Comparison of ENCODE assay signal across 29 mouse cellular contexts in the genomic region with DNA sequence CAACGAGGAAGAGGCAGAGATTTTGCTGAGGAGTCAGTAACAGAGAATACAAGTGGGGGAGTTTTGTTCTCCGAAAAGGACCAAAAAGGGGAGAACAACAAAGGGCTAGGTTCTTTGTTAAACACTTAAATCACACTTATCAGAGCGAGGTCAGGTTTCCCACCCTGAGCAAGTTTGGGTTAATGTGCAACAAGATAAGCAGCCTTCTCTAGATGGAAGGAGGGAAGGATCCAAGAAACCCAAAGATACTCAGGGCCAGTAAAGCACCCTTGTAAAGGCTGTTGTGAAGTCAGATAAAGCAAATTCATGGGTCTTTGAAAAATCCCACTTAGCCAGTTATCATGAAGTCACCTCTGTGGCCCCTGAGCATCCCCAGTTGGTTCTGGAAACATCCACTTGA. TPM values are rescaled to one million over a fixed set of nuclear protein-coding genes. Genes with fewer than 3 reads are reported as not detected.
DNase-seq lines count a peak whose midpoint lies in the region; ATAC-seq and TF ChIP-seq lines count a peak whose summit lies in the region.
"Had no signal": no experiment of that assay in that cellular context is flagged by ENCODE, and none has a peak within 500 bp of the region (broad histone marks: within the 10 kb centered on the region; RNA-seq: fewer than 3 reads in every experiment).

No protein-coding gene starts in this region.

- H3K9me3 ChIP-seq in MEL (replicated peaks; ENCODE audit: insufficient read depth, low read length) = no peaks in the 10 kb centered on the region
- no peaks in the 10 kb centered on the region for H3K9me3 ChIP-seq in liver, embryonic 14.5 days (ENCODE audit: control insufficient read depth, low read length)
- no peaks in the 10 kb centered on the region for H3K9me3 ChIP-seq in midbrain, embryonic 16.5 days (replicated peaks; ENCODE audit: control insufficient read depth, low read length, poor library complexity, severe bottlenecking)
- H3K9me3 ChIP-seq: embryonic facial prominence, embryonic 10.5 days; embryonic facial prominence, embryonic 13.5 days; forebrain, embryonic 12.5 days; forebrain, embryonic 15.5 days; heart, embryonic 12.5 days; heart, embryonic 15.5 days; hindbrain, embryonic 10.5 days; hindbrain, embryonic 13.5 days had no signal

- no peak overlapping the region for H3K4me2 ChIP-seq in liver, embryonic 14.5 days (ENCODE audit: low read depth)
- no peak overlapping the region for H3K4me2 ChIP-seq in midbrain, embryonic 16.5 days (ENCODE audit: low read length)
- H3K4me2 ChIP-seq: embryonic facial prominence, embryonic 13.5 days; forebrain, embryonic 12.5 days; forebrain, embryonic 15.5 days; heart, embryonic 12.5 days; heart, embryonic 15.5 days; hindbrain, embryonic 13.5 days had no signal

- H3K9ac ChIP-seq in MEL (ENCODE audit: control insufficient read depth, low read depth, low read length, poor library complexity, severe bottlenecking) = no peak overlapping the region
- no peak overlapping the region for H3K9ac ChIP-seq in liver, embryonic 14.5 days (replicated peaks)
- no peak overlapping the region for H3K9ac ChIP-seq in midbrain, embryonic 16.5 days (ENCODE audit: low read depth, low read length)
- H3K9ac ChIP-seq: embryonic facial prominence, embryonic 13.5 days; forebrain, embryonic 12.5 days; forebrain, embryonic 15.5 days; heart, embryonic 12.5 days; heart, embryonic 15.5 days; hindbrain, embryonic 13.5 days had no signal

- no peaks in the 10 kb centered on the region for H3K27me3 ChIP-seq in MEL (ENCODE audit: control insufficient read depth in 1 of 2, insufficient read depth in 2 of 2, low read length in 2 of 2)
- H3K27me3 ChIP-seq in liver, embryonic 14.5 days (ENCODE audit: control insufficient read depth, insufficient read depth, low read length) = no peaks in the 10 kb centered on the region
- no peaks in the 10 kb centered on the region for H3K27me3 ChIP-seq in midbrain, embryonic 16.5 days (ENCODE audit: control insufficient read depth, insufficient read depth, low read depth, low read length)
- H3K27me3 ChIP-seq: embryonic facial prominence, embryonic 13.5 days; forebrain, embryonic 12.5 days; forebrain, embryonic 15.5 days; heart, embryonic 12.5 days; heart, embryonic 15.5 days; hindbrain, embryonic 13.5 days; Patski had no signal

- peak; percentile 39 for DNase-seq in MEL (ENCODE audit: low read depth, low spot score)
- DNase-seq in c-Kit-positive CD71-positive TER-119-negative erythroid progenitor cells, embryonic 14.5 days (ENCODE audit: low read depth) = peak; percentile 42
- DNase-seq in liver, embryonic 14.5 days (ENCODE audit: low read depth in 3 of 3, low spot score in 3 of 3) = peak in 1 of 3 experiments; percentile 32
- no peak for DNase-seq in kidney, adult 8-10 months
- no peak for DNase-seq in left cerebral cortex, adult 9 months (ENCODE audit: low spot score in 2 of 2)
- DNase-seq: adrenal gland, postnatal 10 days; adrenal gland, postnatal 36 days; cerebellum, adult 11-12 months; cerebellum, adult 8-10 months; cerebellum, postnatal 10 days; cerebellum, postnatal 36 days; embryo, embryonic 11 days; gastrocnemius, postnatal 25 days; heart, adult 18-20 months; heart, postnatal 10 days; heart, postnatal 36 days had no signal

- WGBS in liver, embryonic 14.5 days (ENCODE audit: insufficient replicate concordance) = 23% methylated on average over 3 of the region's 3 CpGs
- 80% methylated on average over 3 of the region's 3 CpGs for WGBS in midbrain, embryonic 16.5 days

- H3K27ac ChIP-seq in MEL (ENCODE audit: control insufficient read depth, low read depth, low read length) = no peak overlapping the region
- H3K27ac ChIP-seq in liver, embryonic 14.5 days = no peak overlapping the region
- H3K27ac ChIP-seq in midbrain, embryonic 16.5 days (ENCODE audit: low read length) = no peak overlapping the region
- H3K27ac ChIP-seq: embryonic facial prominence, embryonic 10.5 days; embryonic facial prominence, embryonic 13.5 days; forebrain, embryonic 12.5 days; forebrain, embryonic 15.5 days; heart, embryonic 15.5 days; hindbrain, embryonic 10.5 days; hindbrain, embryonic 13.5 days had no signal

- TF ChIP-seq RAD21 in MEL (IDR thresholded peaks at IDR 0.05; ENCODE audit: low read depth, low read length) = no peak

- no peak for TF ChIP-seq CTCF in MEL (IDR thresholded peaks at IDR 0.05 in 2 of 3, conservative IDR thresholded peaks at IDR 0.05 in 1 of 3; ENCODE audit: control insufficient read depth in 1 of 3, insufficient read depth in 1 of 3, low read depth in 2 of 3, low read length in 3 of 3, poor library complexity in 1 of 3, severe bottlenecking in 1 of 3)
- TF ChIP-seq CTCF in liver, embryonic 14.5 days (IDR thresholded peaks at IDR 0.05; ENCODE audit: low read depth) = no peak

- H3K36me3 ChIP-seq in MEL (ENCODE audit: control insufficient read depth in 1 of 2, insufficient read depth in 2 of 2, low read length in 2 of 2) = peaks cover 5 to 12% of the 10 kb centered on the region in 2 experiments
- no peaks in the 10 kb centered on the region; the same call in 1 of the 2 replicates for H3K36me3 ChIP-seq in liver, embryonic 14.5 days (replicated peaks; ENCODE audit: control insufficient read depth, insufficient read depth, low read depth)
- H3K36me3 ChIP-seq in midbrain, embryonic 16.5 days (ENCODE audit: control insufficient read depth, insufficient read depth, low read length) = no peaks in the 10 kb centered on the region
- H3K36me3 ChIP-seq: forebrain, embryonic 15.5 days; heart, embryonic 15.5 days had no signal

- H3K4me3 ChIP-seq in MEL (ENCODE audit: control insufficient read depth in 1 of 2, insufficient read depth in 1 of 2, low read depth in 2 of 2, low read length in 2 of 2) = no peak overlapping the region
- no peak overlapping the region for H3K4me3 ChIP-seq in liver, embryonic 14.5 days (ENCODE audit: insufficient read depth in 1 of 2, low read depth in 2 of 2, low read length in 2 of 2)
- no peak overlapping the region for H3K4me3 ChIP-seq in midbrain, embryonic 16.5 days (ENCODE audit: low read depth, low read length)
- H3K4me3 ChIP-seq: embryonic facial prominence, embryonic 10.5 days; embryonic facial prominence, embryonic 13.5 days; erythroblast, embryonic 14.5 days; forebrain, embryonic 12.5 days; forebrain, embryonic 15.5 days; heart, embryonic 12.5 days; heart, embryonic 15.5 days; hindbrain, embryonic 10.5 days; hindbrain, embryonic 13.5 days had no signal

- H3K79me2 ChIP-seq in MEL (ENCODE audit: control insufficient read depth, insufficient read depth, low read length, poor library complexity) = no peaks in the 10 kb centered on the region

- peak; percentile 39; the same call in 1 of the 2 replicates for ATAC-seq in liver, embryonic 14.5 days (ENCODE audit: insufficient read depth)
- no peak for ATAC-seq in midbrain, embryonic 16.5 days
- ATAC-seq: CD4-positive, CD25-positive, alpha-beta regulatory T cell, adult 4 months; forebrain, embryonic 15.5 days; hindbrain, embryonic 16.5 days; Patski had no signal

- no peak for TF ChIP-seq POLR2A in MEL (IDR thresholded peaks at IDR 0.05; ENCODE audit: control insufficient read depth in 1 of 2, insufficient read depth in 1 of 2, low read depth in 1 of 2, low read length in 2 of 2, poor library complexity in 1 of 2)

- TF ChIP-seq EP300 in MEL (IDR thresholded peaks at IDR 0.05; ENCODE audit: low read depth in 1 of 2, low read length in 2 of 2) = peak in 1 of 2 experiments; percentile 27; a peak in 2 of 4 replicates
- TF ChIP-seq EP300 in liver, embryonic 14.5 days (IDR thresholded peaks at IDR 0.05; ENCODE audit: low read depth) = peak; percentile 45; the same call in 1 of the 2 replicates

- peaks cover 7 to 14% of the 10 kb centered on the region in 2 experiments for H3K4me1 ChIP-seq in MEL (ENCODE audit: control insufficient read depth in 1 of 2, insufficient read depth in 2 of 2, low read length in 2 of 2)
- H3K4me1 ChIP-seq in liver, embryonic 14.5 days (replicated peaks; ENCODE audit: control insufficient read depth in 2 of 2, insufficient read depth in 2 of 2, low read length in 1 of 2) = peaks cover 15 to 24% of the 10 kb centered on the region in 2 experiments
- no peaks in the 10 kb centered on the region for H3K4me1 ChIP-seq in midbrain, embryonic 16.5 days (ENCODE audit: control insufficient read depth, insufficient read depth, low read length)
- H3K4me1 ChIP-seq: embryonic facial prominence, embryonic 10.5 days; embryonic facial prominence, embryonic 13.5 days; forebrain, embryonic 12.5 days; forebrain, embryonic 15.5 days; hindbrain, embryonic 10.5 days; hindbrain, embryonic 13.5 days had no signal

TF ChIP-seq in MEL, 35 proteins besides CTCF, POLR2A, EP300 and RAD21 (continues in another document):
- TF ChIP-seq NRF1 (IDR thresholded peaks at IDR 0.05; ENCODE audit: insufficient read depth, low read depth, low read length, poor library complexity, severe bottlenecking) (no peak), NELFE (IDR thresholded peaks at IDR 0.05; ENCODE audit: low read depth, low read length) (no peak), RCOR1 (IDR thresholded peaks at IDR 0.05; ENCODE audit: low read depth, low read length) (peak; percentile 28; the same call in 1 of the 2 replicates), ZKSCAN1 (IDR thresholded peaks at IDR 0.05; ENCODE audit: low read depth, low read length) (no peak), MYC (IDR thresholded peaks at IDR 0.05; ENCODE audit: low read depth, low read length) (no peak), KAT2A (conservative IDR thresholded peaks at IDR 0.05; ENCODE audit: low read depth, low read length) (no peak), GATA1 (IDR thresholded peaks at IDR 0.05; ENCODE audit: low read depth, low read length) (peak; percentile 61), CHD2 (IDR thresholded peaks at IDR 0.05; ENCODE audit: low read length) (no peak), POLR2AphosphoS2 (IDR thresholded peaks at IDR 0.05; ENCODE audit: low read length) (no peak), TCF12 (IDR thresholded peaks at IDR 0.05; ENCODE audit: low read depth, low read length) (peak; percentile 49; the same call in 1 of the 2 replicates), TBP (IDR thresholded peaks at IDR 0.05; ENCODE audit: low read depth, low read length) (no peak), USF2 (IDR thresholded peaks at IDR 0.05; ENCODE audit: borderline replicate concordance in 1 of 2, insufficient read depth in 1 of 2, low read depth in 1 of 2, low read length in 2 of 2) (no peak), MAX (IDR thresholded peaks at IDR 0.05; ENCODE audit: low read length) (no peak), MEF2A (IDR thresholded peaks at IDR 0.05; ENCODE audit: extremely low read depth, insufficient replicate concordance, low read depth, low read length, poor library complexity, severe bottlenecking) (no peak), SMC3 (IDR thresholded peaks at IDR 0.05; ENCODE audit: low read depth, low read length) (no peak)

RNA-seq across cellular contexts. Expression of gene Shq1, which starts 42.7 kb away (rescaled TPM):
- 21.1 and 23.5 TPM in 2 replicates for total RNA-seq in MEL (2012; rRNA removed)
- 10 to 100 TPM in 1 of 2 experiments, not detected in 1; 20.2 TPM for polyA plus RNA-seq in MEL (2012; ENCODE audit: insufficient read depth in 1 of 2, insufficient read length in 2 of 2, low read depth in 1 of 2, low replicate concordance in 2 of 2, missing spikeins in 1 of 2)
- polyA plus RNA-seq in liver, embryonic 14.5 days (2012; rRNA removed) = 5.2 and 5.8 TPM in 2 replicates
- 8.7 and 10.6 TPM in 2 replicates for polyA plus RNA-seq in liver, embryonic 14.5 days (2014; fragmentation: Nextera tagmentation; extraction: Ambion mirVana)
- polyA plus RNA-seq in midbrain, embryonic 16.5 days (2015; fragmentation: Nextera tagmentation; extraction: Ambion mirVana) = 9.7 and 10.2 TPM in 2 replicates

Comparison
In these comparisons a context has a peak if more than half of its experiments do, and no peak if none do; other contexts are left out.
1. DNase-seq: peak in MEL (single experiment) and c-Kit-positive CD71-positive TER-119-negative erythroid progenitor cells, embryonic 14.5 days (single experiment); none in kidney, adult 8-10 months (0 of 2) and left cerebral cortex, adult 9 months (0 of 2).